Mouse (Mus musculus) olfactory bulb, adult 2 months (tissue): ENCODE data around the gene Aktip.

Experiments used
- CTCF ChIP-seq: fragments of 200-500 bp; IDR thresholded peaks from 2 replicates; pipeline ENCODE4 v1.5.1; 2012; ENCODE audit warnings: low read depth, mild to moderate bottlenecking, low read length, moderate library complexity; ENCODE audit not compliant: insufficient read depth
- POLR2A ChIP-seq: fragments of 200-500 bp; IDR thresholded peaks from 2 replicates; pipeline ENCODE4 v1.6.1; 2012; ENCODE audit warnings: mild to moderate bottlenecking, low read depth, low read length, moderate library complexity; ENCODE audit not compliant: insufficient read depth

DNA sequence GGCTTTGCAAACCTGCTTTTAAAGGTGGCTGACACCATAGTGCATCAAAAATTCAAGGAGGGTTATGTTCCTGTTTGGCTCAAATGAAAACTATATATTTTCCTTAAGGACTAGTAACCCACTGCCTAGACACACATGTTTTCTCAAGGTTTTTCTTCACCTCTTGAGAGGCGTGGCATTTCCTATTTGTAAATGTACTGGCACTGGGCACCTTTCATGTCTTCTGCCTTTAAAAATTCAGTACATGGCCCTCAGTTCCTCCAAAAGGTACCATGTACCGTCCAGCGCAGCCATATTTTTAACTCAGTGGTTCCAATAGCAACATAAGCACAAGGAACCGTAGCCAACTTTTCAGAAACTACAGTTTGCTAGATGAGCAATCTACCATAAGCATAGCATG is 67.0 kb downstream of the Aktip start:
- TF ChIP-seq CTCF (no peak), POLR2A (no peak)
